Mouse (Mus musculus): ENCODE measurements around the gene Fam110a.
A peak's percentile ranks its signal among the peaks of the same experiment; 100 is the strongest.
"Not testable (repeated sequence)": the region's sequence is repeated elsewhere in the genome, so short reads cannot be mapped to it uniquely, and the experiment has no call there.

Gene Fam110a

GRCm38 (mm10) chr2:151997190-151997575 is 17.2 kb upstream of the Fam110a start:
- not testable (repeated sequence) for DNase-seq (ENCODE audit: low read depth, low spot score)

GRCm38 (mm10) chr2:151996229-151997189 is 16.5 kb upstream of the Fam110a start, which contains the start of gene Slc52a3:
TSS of gene Slc52a3 (plus strand) at chr2:151996511.
- peak; percentile 88 for DNase-seq (ENCODE audit: low read depth, low spot score)

GRCm38 (mm10) chr2:151994350-151995122 is 14.5 kb upstream of the Fam110a start:
- DNase-seq (ENCODE audit: low read depth, low spot score) = peak; percentile 71

- DNase-seq (ENCODE audit: low read depth, low spot score) = no peak
Measured at GRCm38 (mm10) chr2:151991446-151991845, 11.4 kb upstream of the Fam110a start.

GRCm38 (mm10) chr2:151990985-151991394 is 11.0 kb upstream of the Fam110a start:
- no peak for DNase-seq (ENCODE audit: low read depth, low spot score)

- DNase-seq (ENCODE audit: low read depth, low spot score) = no peak
Measured at GRCm38 (mm10) chr2:151988978-151989377, 9.0 kb upstream of the Fam110a start.

- no peak for DNase-seq (ENCODE audit: low read depth, low spot score)
Measured at GRCm38 (mm10) chr2:151986958-151987357, 6.9 kb upstream of the Fam110a start.

- DNase-seq (ENCODE audit: low read depth, low spot score) = no peak
Measured at GRCm38 (mm10) chr2:151985426-151986172, 5.6 kb upstream of the Fam110a start.

- DNase-seq (ENCODE audit: low read depth, low spot score) = no peak
Measured at GRCm38 (mm10) chr2:151984019-151984418, 4.0 kb upstream of the Fam110a start.

GRCm38 (mm10) chr2:151982476-151982875 is 2.5 kb upstream of the Fam110a start:
- no peak for DNase-seq (ENCODE audit: low read depth, low spot score)

- no peak for DNase-seq (ENCODE audit: low read depth, low spot score)
Measured at GRCm38 (mm10) chr2:151981268-151981667, 1.2 kb upstream of the Fam110a start.

- no peak for DNase-seq (ENCODE audit: low read depth, low spot score)
Measured at GRCm38 (mm10) chr2:151980355-151980693, 305 bp upstream of the Fam110a start.

- no peak for DNase-seq (ENCODE audit: low read depth, low spot score)
Measured at GRCm38 (mm10) chr2:151978494-151978893, 1.5 kb downstream of the Fam110a start.

GRCm38 (mm10) chr2:151977689-151978440 is 2.2 kb downstream of the Fam110a start:
- no peak for DNase-seq (ENCODE audit: low read depth, low spot score)

GRCm38 (mm10) chr2:151976067-151976466 is 4.0 kb downstream of the Fam110a start:
- DNase-seq (ENCODE audit: low read depth, low spot score) = no peak

GRCm38 (mm10) chr2:151975295-151975694 is 4.7 kb downstream of the Fam110a start:
- no peak for DNase-seq (ENCODE audit: low read depth, low spot score)

GRCm38 (mm10) chr2:151973595-151974562 is 6.1 kb downstream of the Fam110a start:
- no peak for DNase-seq (ENCODE audit: low read depth, low spot score)

- DNase-seq (ENCODE audit: low read depth, low spot score) = no peak
Measured at GRCm38 (mm10) chr2:151972880-151973594, 7.0 kb downstream of the Fam110a start.

GRCm38 (mm10) chr2:151971748-151972147 is 8.3 kb downstream of the Fam110a start:
- no peak for DNase-seq (ENCODE audit: low read depth, low spot score)

All from forelimb bud, embryonic 11.5 days (tissue).